ENCODE assay signal across 17 mouse cellular contexts in the genomic region with DNA sequence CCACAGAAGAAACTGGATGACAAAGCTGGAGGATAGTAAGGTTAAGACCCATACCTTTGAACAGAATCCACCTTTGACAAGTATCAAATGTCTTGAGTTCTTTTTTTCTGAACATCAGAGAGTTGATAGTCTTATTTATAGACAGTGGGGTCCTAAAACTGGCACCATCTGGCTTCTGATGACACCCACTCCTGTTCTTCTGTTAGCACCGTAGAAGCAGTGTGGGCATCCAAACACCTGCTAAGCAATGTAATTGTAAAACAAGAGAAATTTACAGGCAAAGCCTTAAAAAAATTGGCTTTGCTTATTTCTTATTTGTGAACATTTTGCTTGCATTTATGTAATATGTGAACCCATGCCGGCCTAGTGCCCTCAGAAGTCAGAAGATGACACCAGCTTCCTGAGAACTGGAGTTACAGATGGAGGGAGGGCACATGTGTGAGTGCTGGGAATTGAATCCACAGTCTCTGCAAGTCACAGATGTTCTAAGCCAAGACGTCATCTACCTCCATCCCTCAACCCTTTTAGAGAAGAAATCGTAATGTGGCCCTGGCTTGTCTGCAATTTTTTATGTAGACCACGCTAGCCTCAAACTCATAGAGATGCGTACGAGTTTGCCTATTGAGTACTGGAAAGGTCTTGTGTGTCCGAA.
DNase-seq lines count a peak whose midpoint lies in the region; TF ChIP-seq lines count a peak whose summit lies in the region.
"Had no signal": no experiment of that assay in that cellular context is flagged by ENCODE, and none has a peak within 500 bp of the region (broad histone marks: within the 10 kb centered on the region; RNA-seq: fewer than 3 reads in every experiment).

No protein-coding gene starts in this region.

- peak; percentile 25 to 63 for DNase-seq in frontal cortex, postnatal 36 days (ENCODE audit: low spot score in 2 of 2)
- no peak for DNase-seq in frontal cortex, postnatal 10 days (ENCODE audit: low spot score in 2 of 2)
- DNase-seq in layer of hippocampus, postnatal 36 days = peak; percentile 11 to 24
- DNase-seq in right cerebral cortex, postnatal 25 days = peak; percentile 31
- DNase-seq in cerebellum, postnatal 36 days = no peak
- DNase-seq in ovary, postnatal 10 days (ENCODE audit: low spot score) = no peak
- DNase-seq: adrenal gland, postnatal 36 days; cerebellum, adult 18-20 months; kidney, adult 2 months; kidney, postnatal 14 days; liver; thymus, postnatal 25 days had no signal

- TF ChIP-seq POLR2A in cortical plate, adult 2 months (IDR thresholded peaks at IDR 0.05; ENCODE audit: extremely low read depth, insufficient read depth, low read length) = no peak

- H3K27ac ChIP-seq in cortical plate, adult 2 months (ENCODE audit: insufficient read depth, low read length) = peak overlapping the region; percentile 92
- H3K27ac ChIP-seq: forebrain, embryonic 12.5 days; heart, embryonic 10.5 days; hindbrain, embryonic 12.5 days; neural tube, embryonic 12.5 days had no signal

- H3K4me3 ChIP-seq in cortical plate, adult 2 months (ENCODE audit: insufficient read depth, low read length) = no peak overlapping the region
- H3K4me3 ChIP-seq: forebrain, embryonic 12.5 days; heart, embryonic 10.5 days; hindbrain, embryonic 12.5 days; neural tube, embryonic 12.5 days had no signal

- no peak for TF ChIP-seq CTCF in cortical plate, adult 2 months (IDR thresholded peaks at IDR 0.05; ENCODE audit: extremely low read depth, insufficient read depth, low read length)

- peaks cover 4% of the 10 kb centered on the region; the same call in 1 of the 2 replicates for H3K4me1 ChIP-seq in cortical plate, adult 2 months (ENCODE audit: control insufficient read depth, insufficient read depth, low read length)
- H3K4me1 ChIP-seq: forebrain, embryonic 12.5 days; heart, embryonic 10.5 days; hindbrain, embryonic 12.5 days; neural tube, embryonic 12.5 days had no signal

Comparison
In these comparisons a context has a peak if more than half of its experiments do, and no peak if none do; other contexts are left out.
1. DNase-seq: peak in frontal cortex, postnatal 36 days (2 of 2), layer of hippocampus, postnatal 36 days (2 of 2) and right cerebral cortex, postnatal 25 days (single experiment); none in frontal cortex, postnatal 10 days (0 of 2), cerebellum, postnatal 36 days (0 of 2) and ovary, postnatal 10 days (single experiment).